Mouse (Mus musculus) neural tube, embryonic 12.5 days (tissue): ENCODE results near the gene Hoxc8. TPM values are rescaled to one million over a fixed set of nuclear protein-coding genes. Genes with fewer than 3 reads are reported as not detected.

ENCODE experiments used
- ATAC-seq: fragments of 200-750 bp; cut with Nextera tagmentation; 2 replicates; pipeline ENCODE4 v1.8.0; 2017; ENCODE audit warnings: low read depth, mild to moderate bottlenecking, moderate TSS enrichment, moderate library complexity; ENCODE audit not compliant: low FRiP score
- H3K27ac ChIP-seq: fragments of 300-500 bp; sonication (generic); 2 replicates; pipeline ENCODE4 v1.5.1; 2016
- H3K27me3 ChIP-seq: fragments of 300-500 bp; sonication (generic); replicated peaks from 2 replicates; pipeline ENCODE4 v1.6.1; 2016; ENCODE audit warnings: mild to moderate bottlenecking
- H3K36me3 ChIP-seq: fragments of 300-500 bp; sonication (generic); 2 replicates; pipeline ENCODE4 v1.6.1; 2016; ENCODE audit warnings: mild to moderate bottlenecking
- H3K4me1 ChIP-seq: fragments of 300-500 bp; sonication (generic); 2 replicates; pipeline ENCODE4 v1.6.1; 2016
- H3K4me2 ChIP-seq: fragments of 300-500 bp; sonication (generic); replicated peaks from 2 replicates; pipeline ENCODE4 v1.6.1; 2016; ENCODE audit warnings: mild to moderate bottlenecking
- H3K4me3 ChIP-seq: fragments of 300-500 bp; sonication (generic); 2 replicates; pipeline ENCODE4 v1.5.1; 2016
- H3K9ac ChIP-seq: fragments of 300-500 bp; sonication (generic); 2 replicates; pipeline ENCODE4 v1.6.1; 2016; ENCODE audit warnings: mild to moderate bottlenecking
- H3K9me3 ChIP-seq: fragments of 300-500 bp; sonication (generic); 2 replicates; pipeline ENCODE4 v1.6.1; 2016; ENCODE audit warnings: mild to moderate bottlenecking
- WGBS: fragments of 180-500 bp; shearing (Covaris S2); methylation state at CpG from one replicate; pipeline ENCODE4 v1.1.7; 2016; 5-methylcytosine and 5-hydroxymethylcytosine counted together
- polyA plus RNA-seq: library from polyadenylated mRNA; unstranded; fragments of >200 nt; fragmentation: Nextera tagmentation; extraction: Ambion mirVana; gene quantifications from 2 replicates; pipeline ENCODE4 v1.2.1, GENCODE M21; 2016

Gene Hoxc8
- polyA plus RNA-seq, 1 experiment from 2014 or later = 65.6 TPM

GRCm38 (mm10) chr15:102977423-102977974 is 12.9 kb upstream of the Hoxc8 start:
- Histone ChIP-seq H3K4me3 (peak overlapping the region; percentile 92), H3K27me3 (peaks cover 55% of the 10 kb centered on the region), H3K27ac (peak overlapping the region; percentile 95), H3K4me1 (peaks cover 8% of the 10 kb centered on the region), H3K9ac (peak overlapping the region; percentile 100), H3K9me3 (no peaks in the 10 kb centered on the region), H3K4me2 (peak overlapping the region; percentile 86), H3K36me3 (no peaks in the 10 kb centered on the region)
- ATAC-seq = peak; percentile 31
- under 1% methylated on average over 16 of the region's 16 CpGs for WGBS

- peak overlapping the region; percentile 100 for H3K9ac ChIP-seq
- peak overlapping the region; percentile 95 for H3K27ac ChIP-seq
- peaks cover 47% of the 10 kb centered on the region for H3K27me3 ChIP-seq
- WGBS = 1% methylated on average over 13 of the region's 13 CpGs
- H3K4me1 ChIP-seq = peaks cover 8% of the 10 kb centered on the region
- ATAC-seq = no peak
- H3K9me3 ChIP-seq = no peaks in the 10 kb centered on the region
- peak overlapping the region; percentile 86 for H3K4me2 ChIP-seq
- H3K4me3 ChIP-seq = peak overlapping the region; percentile 92
- peaks cover 1% of the 10 kb centered on the region; the same call in 1 of the 2 replicates for H3K36me3 ChIP-seq
Observed at GRCm38 (mm10) chr15:102978615-102979515, 11.5 kb upstream of the Hoxc8 start.

GRCm38 (mm10) chr15:102979936-102980335 is 10.5 kb upstream of the Hoxc8 start:
- peak overlapping the region; percentile 100 for H3K9ac ChIP-seq
- peaks cover 4% of the 10 kb centered on the region; the same call in 1 of the 2 replicates for H3K36me3 ChIP-seq
- H3K4me1 ChIP-seq = peaks cover 10% of the 10 kb centered on the region
- peak overlapping the region; percentile 86 for H3K4me2 ChIP-seq
- ATAC-seq = no peak
- H3K27ac ChIP-seq = peak overlapping the region; percentile 95
- WGBS = 0% methylated on average over 1 of the region's 1 CpGs
- H3K27me3 ChIP-seq = peaks cover 42% of the 10 kb centered on the region
- no peaks in the 10 kb centered on the region for H3K9me3 ChIP-seq
- H3K4me3 ChIP-seq = peak overlapping the region; percentile 92

- peaks cover 39% of the 10 kb centered on the region for H3K27me3 ChIP-seq
- no peak for ATAC-seq
- H3K9ac ChIP-seq = peak overlapping the region; percentile 100
- H3K4me3 ChIP-seq = peak overlapping the region; percentile 92
- H3K4me1 ChIP-seq = peaks cover 13% of the 10 kb centered on the region
- H3K4me2 ChIP-seq = peak overlapping the region; percentile 86
- H3K9me3 ChIP-seq = no peaks in the 10 kb centered on the region
- peaks cover 4% of the 10 kb centered on the region; the same call in 1 of the 2 replicates for H3K36me3 ChIP-seq
- under 1% methylated on average over 11 of the region's 11 CpGs for WGBS
- H3K27ac ChIP-seq = peak overlapping the region; percentile 95
Observed at GRCm38 (mm10) chr15:102980352-102980751, 10.1 kb upstream of the Hoxc8 start.

- Histone ChIP-seq H3K9me3 (no peaks in the 10 kb centered on the region), H3K9ac (peak overlapping the region; percentile 100), H3K27ac (peak overlapping the region; percentile 95), H3K4me1 (peaks cover 19% of the 10 kb centered on the region), H3K4me2 (peak overlapping the region; percentile 86), H3K4me3 (peak overlapping the region; percentile 92), H3K27me3 (peaks cover 39% of the 10 kb centered on the region), H3K36me3 (peaks cover 4% of the 10 kb centered on the region; the same call in 1 of the 2 replicates)
- peak; percentile 5; the same call in 1 of the 2 replicates for ATAC-seq
- WGBS = 0% methylated on average over 14 of the region's 14 CpGs
Observed at GRCm38 (mm10) chr15:102980912-102981311, 9.5 kb upstream of the Hoxc8 start.

- under 1% methylated on average over 88 of the region's 88 CpGs for WGBS
- Histone ChIP-seq H3K4me1 (peaks cover 25% of the 10 kb centered on the region), H3K27me3 (peaks cover 42% of the 10 kb centered on the region), H3K9ac (peak overlapping the region; percentile 100), H3K27ac (peak overlapping the region; percentile 95), H3K9me3 (no peaks in the 10 kb centered on the region), H3K4me3 (peak overlapping the region; percentile 92), H3K4me2 (peak overlapping the region; percentile 86), H3K36me3 (peaks cover 4% of the 10 kb centered on the region; the same call in 1 of the 2 replicates)
- 0 out of 2 replicates have a peak, but pooled peaks have one; percentile 11 for ATAC-seq
Observed at GRCm38 (mm10) chr15:102981379-102982288, 8.8 kb upstream of the Hoxc8 start.

GRCm38 (mm10) chr15:102983716-102984115 is 6.7 kb upstream of the Hoxc8 start:
- 3% methylated on average over 12 of the region's 12 CpGs for WGBS
- H3K9me3 ChIP-seq = no peaks in the 10 kb centered on the region
- peaks cover 4% of the 10 kb centered on the region; the same call in 1 of the 2 replicates for H3K36me3 ChIP-seq
- H3K27ac ChIP-seq = peak overlapping the region; percentile 72
- H3K4me1 ChIP-seq = peaks cover 35% of the 10 kb centered on the region
- peak overlapping the region; percentile 100 for H3K9ac ChIP-seq
- peaks cover 35% of the 10 kb centered on the region for H3K27me3 ChIP-seq
- ATAC-seq = no peak
- H3K4me3 ChIP-seq = peak overlapping the region; percentile 92
- H3K4me2 ChIP-seq = peak overlapping the region; percentile 86

GRCm38 (mm10) chr15:102984521-102984920 is 5.9 kb upstream of the Hoxc8 start:
- Histone ChIP-seq H3K9ac (peak overlapping the region; percentile 100), H3K4me1 (peaks cover 43% of the 10 kb centered on the region), H3K36me3 (peaks cover 4% of the 10 kb centered on the region; the same call in 1 of the 2 replicates), H3K4me2 (peak overlapping the region; percentile 86), H3K9me3 (no peaks in the 10 kb centered on the region), H3K27ac (peak overlapping the region; percentile 68; the same call in 1 of the 2 replicates), H3K27me3 (peaks cover 35% of the 10 kb centered on the region), H3K4me3 (peak overlapping the region; percentile 92)
- ATAC-seq = no peak
- WGBS = 2% methylated on average over 10 of the region's 10 CpGs

GRCm38 (mm10) chr15:102984925-102985324 is 5.5 kb upstream of the Hoxc8 start:
- Histone ChIP-seq H3K4me3 (peak overlapping the region; percentile 92), H3K27me3 (peaks cover 34% of the 10 kb centered on the region), H3K9me3 (no peaks in the 10 kb centered on the region), H3K36me3 (peaks cover 4% of the 10 kb centered on the region; the same call in 1 of the 2 replicates), H3K9ac (peak overlapping the region; percentile 100), H3K27ac (peak overlapping the region; percentile 68), H3K4me2 (peak overlapping the region; percentile 86), H3K4me1 (peaks cover 47% of the 10 kb centered on the region)
- 4% methylated on average over 3 of the region's 3 CpGs for WGBS
- no peak for ATAC-seq

- peaks cover 69% of the 10 kb centered on the region for H3K4me1 ChIP-seq
- WGBS = 4% methylated on average over 21 of the region's 21 CpGs
- H3K9me3 ChIP-seq = no peaks in the 10 kb centered on the region
- 0 out of 2 replicates have a peak, but pooled peaks have one; percentile 3 for ATAC-seq
- H3K27me3 ChIP-seq = peaks cover 32% of the 10 kb centered on the region
- peak overlapping the region; percentile 86 for H3K4me2 ChIP-seq
- peak overlapping the region; percentile 66; the same call in 1 of the 2 replicates for H3K27ac ChIP-seq
- peak overlapping the region; percentile 100 for H3K9ac ChIP-seq
- H3K36me3 ChIP-seq = peaks cover 4% of the 10 kb centered on the region; the same call in 1 of the 2 replicates
- peak overlapping the region; percentile 22; the same call in 1 of the 2 replicates for H3K4me3 ChIP-seq
Observed at GRCm38 (mm10) chr15:102987124-102987833, 3.1 kb upstream of the Hoxc8 start.

- peaks cover 77% of the 10 kb centered on the region for H3K4me1 ChIP-seq
- H3K36me3 ChIP-seq = peaks cover 4% of the 10 kb centered on the region; the same call in 1 of the 2 replicates
- WGBS = 19% methylated on average over 5 of the region's 5 CpGs
- no peak for ATAC-seq
- peaks cover 35% of the 10 kb centered on the region for H3K27me3 ChIP-seq
- peak overlapping the region; percentile 100 for H3K9ac ChIP-seq
- peak overlapping the region; percentile 86 for H3K4me2 ChIP-seq
- 0 out of 2 replicates have a peak overlapping the region, but pooled peaks have one; percentile 16 for H3K27ac ChIP-seq
- H3K9me3 ChIP-seq = no peaks in the 10 kb centered on the region
- H3K4me3 ChIP-seq = no peak overlapping the region
Observed at GRCm38 (mm10) chr15:102988078-102988477, 2.3 kb upstream of the Hoxc8 start.
